Mouse (Mus musculus): ENCODE measurements around the gene St6galnac6.

GRCm38 (mm10) chr2:32625873-32626694, 26.6 kb downstream of the St6galnac6 start:
- TF ChIP-seq CTCF (IDR thresholded peaks at IDR 0.05; ENCODE audit: insufficient read depth, low read depth, low read length) (no peak), POLR2A (IDR thresholded peaks at IDR 0.05; ENCODE audit: insufficient read depth, low read depth, low read length) (no peak)
